Mouse (Mus musculus): Measurements from ENCODE around the gene Nop53.

Nop53 gene

GRCm38 (mm10) chr7:15960691-15961090 is 14.8 kb upstream of the Nop53 start:
- in situ Hi-C loops (cut with MseI, MboI) = no loop called here

GRCm38 (mm10) chr7:15956143-15956542 is 10.3 kb upstream of the Nop53 start:
- in situ Hi-C loops (cut with MseI, MboI) = no loop called here

- in situ Hi-C loops (cut with MseI, MboI) = no loop called here
These were observed 9.6 kb upstream of the Nop53 start for GRCm38 (mm10) chr7:15955509-15955908.

- in situ Hi-C loops (cut with MseI, MboI) = no loop called here
These were observed 9.1 kb upstream of the Nop53 start for GRCm38 (mm10) chr7:15954978-15955443.

GRCm38 (mm10) chr7:15954436-15954835 is 8.6 kb upstream of the Nop53 start:
- in situ Hi-C loops (cut with MseI, MboI) = no loop called here

- in situ Hi-C loops (cut with MseI, MboI) = no loop called here
These were observed 7.6 kb upstream of the Nop53 start for GRCm38 (mm10) chr7:15953307-15954074.

GRCm38 (mm10) chr7:15952416-15952815 is 6.5 kb upstream of the Nop53 start:
- in situ Hi-C loops (cut with MseI, MboI) = no loop called here

- in situ Hi-C loops (cut with MseI, MboI) = no loop called here
These were observed 4.1 kb upstream of the Nop53 start for GRCm38 (mm10) chr7:15950008-15950407.

- in situ Hi-C loops (cut with MseI, MboI) = no loop called here
These were observed 3.4 kb upstream of the Nop53 start for GRCm38 (mm10) chr7:15949216-15949790.

- in situ Hi-C loops (cut with MseI, MboI) = no loop called here
These were observed 2.6 kb upstream of the Nop53 start for GRCm38 (mm10) chr7:15948381-15948941.

- in situ Hi-C loops (cut with MseI, MboI) = no loop called here
These were observed 1.9 kb upstream of the Nop53 start for GRCm38 (mm10) chr7:15947653-15948260.

- in situ Hi-C loops (cut with MseI, MboI) = no loop called here
These were observed 663 bp downstream of the Nop53 start for GRCm38 (mm10) chr7:15945211-15945610.

- in situ Hi-C loops (cut with MseI, MboI) = no loop called here
These were observed 1.6 kb downstream of the Nop53 start for GRCm38 (mm10) chr7:15944311-15944710.

- in situ Hi-C loops (cut with MseI, MboI) = no loop called here
These were observed 7.3 kb downstream of the Nop53 start for GRCm38 (mm10) chr7:15938621-15939020.

GRCm38 (mm10) chr7:15937491-15937890 is 8.4 kb downstream of the Nop53 start:
- in situ Hi-C loops (cut with MseI, MboI) = no loop called here

GRCm38 (mm10) chr7:15933437-15934359 is 12.2 kb downstream of the Nop53 start:
- in situ Hi-C loops (cut with MseI, MboI) = no loop called here

GRCm38 (mm10) chr7:15931635-15932034 is 14.2 kb downstream of the Nop53 start:
- in situ Hi-C loops (cut with MseI, MboI) = no loop called here

GRCm38 (mm10) chr7:15930543-15930942 is 15.3 kb downstream of the Nop53 start:
- in situ Hi-C loops (cut with MseI, MboI) = no loop called here

GRCm38 (mm10) chr7:15929910-15930309 is 16.0 kb downstream of the Nop53 start:
- in situ Hi-C loops (cut with MseI, MboI) = no loop called here

GRCm38 (mm10) chr7:15922220-15922773 is 23.6 kb downstream of the Nop53 start, which contains the start of gene Selenow:
Gene Selenow (minus strand): TSS chr7:15922402.
- in situ Hi-C loops (cut with MseI, MboI) = no loop called here

GRCm38 (mm10) chr7:15921796-15922195 is 24.1 kb downstream of the Nop53 start:
- in situ Hi-C loops (cut with MseI, MboI) = no loop called here

Data from mouse trophoblast stem cell (cell line).